ENCODE assay signal across 27 mouse cellular contexts in genomic region chr2:127128926-127129325, GRCm38 (mm10). TPM values are rescaled to one million over a fixed set of nuclear protein-coding genes. Genes with fewer than 3 reads are reported as not detected.
DNase-seq lines count a peak whose midpoint lies in the region; ATAC-seq and TF ChIP-seq lines count a peak whose summit lies in the region.
"Had no signal": no experiment of that assay in that cellular context is flagged by ENCODE, and none has a peak within 500 bp of the region (broad histone marks: within the 10 kb centered on the region; RNA-seq: fewer than 3 reads in every experiment).

No protein-coding gene starts in this region.

- H3K4me2 ChIP-seq in liver, embryonic 12.5 days, result no peak overlapping the region
- no peak overlapping the region for H3K4me2 ChIP-seq in liver, postnatal 0 days (ENCODE audit: low read depth, low read length)
- H3K4me2 ChIP-seq: embryonic facial prominence, embryonic 12.5 days; embryonic facial prominence, embryonic 15.5 days; heart, embryonic 13.5 days; hindbrain, embryonic 14.5 days; intestine, embryonic 15.5 days had no signal

- TF ChIP-seq CTCF in liver, postnatal 0 days (IDR thresholded peaks at IDR 0.05; ENCODE audit: low read depth), result no peak
- no peak for TF ChIP-seq CTCF in MEL (IDR thresholded peaks at IDR 0.05 in 2 of 3, conservative IDR thresholded peaks at IDR 0.05 in 1 of 3; ENCODE audit: control insufficient read depth in 1 of 3, insufficient read depth in 1 of 3, low read depth in 2 of 3, low read length in 3 of 3, poor library complexity in 1 of 3, severe bottlenecking in 1 of 3)

- no peaks in the 10 kb centered on the region for H3K9me3 ChIP-seq in liver, embryonic 12.5 days (replicated peaks)
- H3K9me3 ChIP-seq in liver, postnatal 0 days (ENCODE audit: low read length), result no peaks in the 10 kb centered on the region
- H3K9me3 ChIP-seq in MEL (replicated peaks; ENCODE audit: insufficient read depth, low read length), result no peaks in the 10 kb centered on the region
- H3K9me3 ChIP-seq: embryonic facial prominence, embryonic 12.5 days; embryonic facial prominence, embryonic 15.5 days; heart, embryonic 10.5 days; heart, embryonic 13.5 days; intestine, embryonic 15.5 days had no signal

- WGBS in liver, embryonic 12.5 days (ENCODE audit: insufficient replicate concordance), result 65% methylated on average over 5 of the region's 5 CpGs
- 70% methylated on average over 5 of the region's 5 CpGs for WGBS in liver, postnatal 0 days (ENCODE audit: insufficient replicate concordance)

- peaks cover 54% of the 10 kb centered on the region for H3K79me2 ChIP-seq in MEL (ENCODE audit: control insufficient read depth, insufficient read depth, low read length, poor library complexity)

- TF ChIP-seq RAD21 in MEL (IDR thresholded peaks at IDR 0.05; ENCODE audit: low read depth, low read length), result no peak

- no peak overlapping the region for H3K27ac ChIP-seq in liver, embryonic 12.5 days
- no peak overlapping the region for H3K27ac ChIP-seq in liver, postnatal 0 days (ENCODE audit: low read depth)
- H3K27ac ChIP-seq in MEL (ENCODE audit: control insufficient read depth, low read depth, low read length), result no peak overlapping the region
- H3K27ac ChIP-seq: embryonic facial prominence, embryonic 12.5 days; embryonic facial prominence, embryonic 15.5 days; gastrocnemius, adult 2 months; heart, embryonic 10.5 days; heart, embryonic 13.5 days; hindbrain, embryonic 14.5 days; intestine, embryonic 15.5 days had no signal

- DNase-seq in heart, adult 11 months, result peak; percentile 75
- DNase-seq in heart, adult 9 months (ENCODE audit: low spot score in 2 of 2), result no peak
- DNase-seq in liver, postnatal 0 days, result no peak
- DNase-seq in 3T3-L1 (ENCODE audit: low read depth, low spot score) (peak; percentile 57), MEL (ENCODE audit: low read depth, low spot score) (peak; percentile 52)
- no peak for DNase-seq in urinary bladder, postnatal 25 days (ENCODE audit: low spot score)
- DNase-seq in right cerebral cortex, adult 2 months (ENCODE audit: low spot score in 2 of 2), result no peak
- DNase-seq: adrenal gland, adult 2 months; adrenal gland, postnatal 14 days; cerebellum, adult 11 months; cerebellum, adult 2 months; cerebellum, adult 9-11 months; cerebellum, postnatal 25 days; gastrocnemius, adult 2 months; gastrocnemius, postnatal 14 days; heart, adult 18-20 months; heart, postnatal 14 days; heart, postnatal 4 days had no signal

- TF ChIP-seq EP300 in liver, postnatal 0 days (IDR thresholded peaks at IDR 0.05; ENCODE audit: low read depth), result no peak
- no peak for TF ChIP-seq EP300 in MEL (IDR thresholded peaks at IDR 0.05; ENCODE audit: low read depth in 1 of 2, low read length in 2 of 2)

- H3K9ac ChIP-seq in liver, embryonic 12.5 days, result 0 out of 2 replicates have a peak overlapping the region, but pooled peaks have one; percentile 17
- no peak overlapping the region for H3K9ac ChIP-seq in liver, postnatal 0 days (replicated peaks)
- H3K9ac ChIP-seq in MEL (ENCODE audit: control insufficient read depth, low read depth, low read length, poor library complexity, severe bottlenecking), result no peak overlapping the region
- H3K9ac ChIP-seq: embryonic facial prominence, embryonic 12.5 days; embryonic facial prominence, embryonic 15.5 days; heart, embryonic 13.5 days; hindbrain, embryonic 14.5 days; intestine, embryonic 15.5 days had no signal

- H3K4me3 ChIP-seq in liver, embryonic 12.5 days, result no peak overlapping the region
- no peak overlapping the region for H3K4me3 ChIP-seq in liver, postnatal 0 days (ENCODE audit: low read depth, low read length)
- H3K4me3 ChIP-seq in MEL (ENCODE audit: control insufficient read depth in 1 of 2, insufficient read depth in 1 of 2, low read depth in 2 of 2, low read length in 2 of 2), result no peak overlapping the region
- H3K4me3 ChIP-seq: embryonic facial prominence, embryonic 12.5 days; embryonic facial prominence, embryonic 15.5 days; gastrocnemius, adult 2 months; heart, embryonic 10.5 days; heart, embryonic 13.5 days; intestine, embryonic 15.5 days had no signal

- peaks cover 70% of the 10 kb centered on the region for H3K36me3 ChIP-seq in liver, embryonic 12.5 days
- peaks cover 32% of the 10 kb centered on the region for H3K36me3 ChIP-seq in liver, postnatal 0 days (replicated peaks; ENCODE audit: insufficient read depth, low read length)
- H3K36me3 ChIP-seq in MEL (ENCODE audit: control insufficient read depth in 1 of 2, insufficient read depth in 2 of 2, low read length in 2 of 2), result peaks cover 6 to 15% of the 10 kb centered on the region in 2 experiments

- ATAC-seq in liver, embryonic 12.5 days, result no peak
- no peak for ATAC-seq in liver, postnatal 0 days
- ATAC-seq: forebrain, embryonic 14.5 days; intestine, embryonic 15.5 days; Patski had no signal

- peaks cover 43% of the 10 kb centered on the region for H3K4me1 ChIP-seq in liver, embryonic 12.5 days
- H3K4me1 ChIP-seq in liver, postnatal 0 days (ENCODE audit: insufficient read depth), result peaks cover 19% of the 10 kb centered on the region
- peaks cover 13 to 24% of the 10 kb centered on the region in 2 experiments for H3K4me1 ChIP-seq in MEL (ENCODE audit: control insufficient read depth in 1 of 2, insufficient read depth in 2 of 2, low read length in 2 of 2)

- TF ChIP-seq POLR2A in MEL (IDR thresholded peaks at IDR 0.05; ENCODE audit: control insufficient read depth in 1 of 2, insufficient read depth in 1 of 2, low read depth in 1 of 2, low read length in 2 of 2, poor library complexity in 1 of 2), result no peak

- no peaks in the 10 kb centered on the region for H3K27me3 ChIP-seq in liver, embryonic 12.5 days (replicated peaks)
- H3K27me3 ChIP-seq in liver, postnatal 0 days (ENCODE audit: insufficient read depth, low read length), result no peaks in the 10 kb centered on the region
- no peaks in the 10 kb centered on the region for H3K27me3 ChIP-seq in MEL (ENCODE audit: control insufficient read depth in 1 of 2, insufficient read depth in 2 of 2, low read length in 2 of 2)
- H3K27me3 ChIP-seq: embryonic facial prominence, embryonic 12.5 days; embryonic facial prominence, embryonic 15.5 days; heart, embryonic 13.5 days; intestine, embryonic 15.5 days; Patski had no signal

TF ChIP-seq in MEL, 35 proteins besides CTCF, POLR2A, EP300 and RAD21:
- TF ChIP-seq SIN3A (IDR thresholded peaks at IDR 0.05; ENCODE audit: low read length), result 0 out of 2 replicates have a peak, but pooled peaks have one; percentile 22
- TF ChIP-seq JUND (IDR thresholded peaks at IDR 0.05; ENCODE audit: low read depth, low read length), result no peak
- TF ChIP-seq TBP (IDR thresholded peaks at IDR 0.05; ENCODE audit: low read depth, low read length), result no peak
- peak; percentile 8; the same call in 1 of the 2 replicates for TF ChIP-seq ETS1 (IDR thresholded peaks at IDR 0.05; ENCODE audit: low read depth, low read length)
- no peak for TF ChIP-seq ZMIZ1 (IDR thresholded peaks at IDR 0.05; ENCODE audit: low read depth, low read length)

RNA-seq across cellular contexts. Expression of gene Ncaph, which starts 4.8 kb away (rescaled TPM):
- 73.3 and 75.2 TPM in 2 replicates for polyA plus RNA-seq in liver, embryonic 12.5 days (2016; fragmentation: Nextera tagmentation; extraction: Ambion mirVana)
- polyA plus RNA-seq in liver, postnatal 0 days (2015; fragmentation: Nextera tagmentation; extraction: Ambion mirVana), result 21.5 and 23.4 TPM in 2 replicates
- 37.5 and 41.5 TPM in 2 replicates for total RNA-seq in MEL (2012; rRNA removed)
- 10 to 100 TPM in 1 of 2 experiments, not detected in 1; 49.4 TPM for polyA plus RNA-seq in MEL (2012; ENCODE audit: insufficient read depth in 1 of 2, insufficient read length in 2 of 2, low read depth in 1 of 2, low replicate concordance in 2 of 2, missing spikeins in 1 of 2)

RNA-seq across cellular contexts. Expression of gene Itpripl1, which starts 14.3 kb away (rescaled TPM):
- 28.8 and 30.1 TPM in 2 replicates for polyA plus RNA-seq in liver, embryonic 12.5 days (2016; fragmentation: Nextera tagmentation; extraction: Ambion mirVana)
- 15.9 and 17.8 TPM in 2 replicates for polyA plus RNA-seq in liver, postnatal 0 days (2015; fragmentation: Nextera tagmentation; extraction: Ambion mirVana)
- 20.6 and 22.7 TPM in 2 replicates for total RNA-seq in MEL (2012; rRNA removed)
- polyA plus RNA-seq in MEL (2012; ENCODE audit: insufficient read depth in 1 of 2, insufficient read length in 2 of 2, low read depth in 1 of 2, low replicate concordance in 2 of 2, missing spikeins in 1 of 2), result 10 to 100 TPM in 1 of 2 experiments, not detected in 1; 27.3 TPM

RNA-seq across cellular contexts. Expression of gene Blvra, which starts 58.5 kb away (rescaled TPM):
- polyA plus RNA-seq in liver, embryonic 12.5 days (2016; fragmentation: Nextera tagmentation; extraction: Ambion mirVana), result 64.6 and 65.7 TPM in 2 replicates
- polyA plus RNA-seq in liver, postnatal 0 days (2015; fragmentation: Nextera tagmentation; extraction: Ambion mirVana), result 41.8 and 41.9 TPM in 2 replicates
- total RNA-seq in MEL (2012; rRNA removed), result 22.7 and 23.7 TPM in 2 replicates
- polyA plus RNA-seq in MEL (2012; ENCODE audit: insufficient read depth in 1 of 2, insufficient read length in 2 of 2, low read depth in 1 of 2, low replicate concordance in 2 of 2, missing spikeins in 1 of 2), result 10 to 100 TPM in 1 of 2 experiments, not detected in 1; 18.7 TPM

Comparison
In these comparisons a context has a peak if more than half of its experiments do, and no peak if none do; other contexts are left out.
1. DNase-seq: peak in heart, adult 11 months (single experiment), 3T3-L1 (single experiment) and MEL (single experiment); none in heart, adult 9 months (0 of 2), liver, postnatal 0 days (single experiment), urinary bladder, postnatal 25 days (single experiment) and right cerebral cortex, adult 2 months (0 of 2).